Comparison of ENCODE assay signal across 8 mouse cellular contexts in the genomic region with DNA sequence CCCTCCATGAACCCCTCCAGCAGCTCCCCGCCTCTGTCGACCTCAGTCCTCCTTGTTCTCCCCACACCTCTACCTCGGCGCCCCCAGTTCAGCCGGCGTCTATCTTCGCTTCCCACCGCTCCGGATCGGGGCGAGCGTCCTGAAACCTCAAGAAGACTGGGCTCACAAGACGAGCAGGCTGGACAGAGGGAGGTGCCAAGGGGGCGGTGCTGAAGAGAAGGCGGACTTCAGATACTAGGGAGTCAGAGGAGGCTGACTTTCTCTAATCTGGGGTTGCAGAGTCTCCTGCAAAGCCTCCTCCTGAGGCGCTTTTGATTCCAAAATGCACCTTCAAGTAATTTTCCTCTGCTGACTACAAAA. TPM values are rescaled to one million over a fixed set of nuclear protein-coding genes. Genes with fewer than 3 reads are reported as not detected.
A peak's percentile ranks its signal among the peaks of the same experiment; 100 is the strongest.
DNase-seq lines count a peak whose midpoint lies in the region; ATAC-seq lines count a peak whose summit lies in the region.

A gene (minus strand): TSS at position 166 of the 360 bp plus-strand sequence.

- peak within 1 kb of the TSS; percentile 45 for H3K4me3 ChIP-seq in heart, embryonic 13.5 days
- peak within 1 kb of the TSS; percentile 36 for H3K4me3 ChIP-seq in midbrain, embryonic 14.5 days (replicated peaks; ENCODE audit: low read depth, low read length)

- H3K4me1 ChIP-seq in heart, embryonic 13.5 days = peaks cover 10% of the 10 kb centered on the region
- peaks cover 4% of the 10 kb centered on the region; the same call in 1 of the 2 replicates for H3K4me1 ChIP-seq in midbrain, embryonic 14.5 days (ENCODE audit: control insufficient read depth, insufficient read depth, low read length)

- 3% methylated on average over 16 of the region's 16 CpGs for whole genome bisulfite sequencing in heart, embryonic 13.5 days
- WGBS in midbrain, embryonic 14.5 days = 2% methylated on average over 16 of the region's 16 CpGs

- peak within 1 kb of the TSS; percentile 69 for H3K4me2 ChIP-seq in heart, embryonic 13.5 days
- H3K4me2 ChIP-seq in midbrain, embryonic 14.5 days (ENCODE audit: low read length) = peak within 1 kb of the TSS; percentile 71

- 0 out of 2 replicates have a peak within 1 kb of the TSS, but pooled peaks have one; percentile 10 for H3K9ac ChIP-seq in heart, embryonic 13.5 days
- peak within 1 kb of the TSS; percentile 31 for H3K9ac ChIP-seq in midbrain, embryonic 14.5 days (replicated peaks; ENCODE audit: low read length)

- H3K27ac ChIP-seq in heart, embryonic 13.5 days (replicated peaks) = no peak within 1 kb of the TSS
- H3K27ac ChIP-seq in midbrain, embryonic 14.5 days (replicated peaks; ENCODE audit: low read depth, low read length) = no peak within 1 kb of the TSS

- no peaks in the 10 kb centered on the region for H3K9me3 ChIP-seq in heart, embryonic 13.5 days
- no peaks in the 10 kb centered on the region for H3K9me3 ChIP-seq in midbrain, embryonic 14.5 days (ENCODE audit: control insufficient read depth, low read length)

- DNase-seq in layer of hippocampus, postnatal 14 days (ENCODE audit: low spot score in 2 of 2) = no peak
- DNase-seq in layer of hippocampus, adult 9-11 months = no peak
- DNase-seq in brain, adult 2 months (ENCODE audit: low read depth, low spot score) = peak; percentile 51
- DNase-seq in kidney, postnatal 14 days = peak; percentile 29
- peak; percentile 39 for DNase-seq in midbrain, embryonic 14.5 days
- no peak for DNase-seq in spleen, adult 18-20 months
- no peak for DNase-seq in frontal cortex, postnatal 25 days (ENCODE audit: low spot score in 2 of 2)

- H3K36me3 ChIP-seq in heart, embryonic 13.5 days = no peaks in the 10 kb centered on the region
- H3K36me3 ChIP-seq in midbrain, embryonic 14.5 days (ENCODE audit: control insufficient read depth, insufficient read depth, low read length) = no peaks in the 10 kb centered on the region

- no peak for ATAC-seq in heart, embryonic 13.5 days (ENCODE audit: extremely low read depth, insufficient number of reproducible peaks, low FRiP score, low TSS enrichment)
- ATAC-seq in midbrain, embryonic 14.5 days (ENCODE audit: low FRiP score, low TSS enrichment) = no peak

- peaks cover 77% of the 10 kb centered on the region for H3K27me3 ChIP-seq in heart, embryonic 13.5 days (replicated peaks)
- peaks cover 38% of the 10 kb centered on the region for H3K27me3 ChIP-seq in midbrain, embryonic 14.5 days (ENCODE audit: control insufficient read depth, insufficient read depth, low read length)

RNA-seq across cellular contexts. Expression of the gene that starts here (rescaled TPM):
- 10 to 100 TPM; 11.4 to 12.0 TPM for total RNA-seq in layer of hippocampus, postnatal 14 days (2021)
- not detected in 2 replicates for polyA plus RNA-seq in heart, embryonic 13.5 days (2015; fragmentation: Nextera tagmentation; extraction: Ambion mirVana)
- not detected in 2 replicates for polyA plus RNA-seq in midbrain, embryonic 14.5 days (2014; fragmentation: Nextera tagmentation; extraction: Ambion mirVana)

Comparison
In these comparisons a context has a peak if more than half of its experiments do, and no peak if none do; other contexts are left out.
1. Peak in DNase-seq, H3K4me3 ChIP-seq, H3K9ac ChIP-seq and H3K4me2 ChIP-seq in midbrain, embryonic 14.5 days; RNA of the gene not detected or under 1 TPM.
2. DNase-seq: peak in brain, adult 2 months (single experiment) and kidney, postnatal 14 days (single experiment); none in layer of hippocampus, postnatal 14 days (0 of 2), layer of hippocampus, adult 9-11 months (single experiment), spleen, adult 18-20 months (0 of 2) and frontal cortex, postnatal 25 days (0 of 2).